Mouse (Mus musculus) embryonic facial prominence, embryonic 11.5 days (tissue): ENCODE data around the gene H2al1b. TPM values are rescaled to one million over a fixed set of nuclear protein-coding genes. Genes with fewer than 3 reads are reported as not detected.
A peak's percentile ranks its signal among the peaks of the same experiment; 100 is the strongest.
"Not testable (repeated sequence)": the region's sequence is repeated elsewhere in the genome, so short reads cannot be mapped to it uniquely, and the experiment has no call there.

ENCODE experiments used
- ATAC-seq: fragments of 200-750 bp; cut with Nextera tagmentation; replicated peaks from 2 replicates; pipeline ENCODE4 v1.8.0; 2017; ENCODE audit warnings: low read depth; ENCODE audit not compliant: insufficient number of reproducible peaks, low FRiP score, low TSS enrichment
- DNase-seq: peaks from one replicate; pipeline ENCODE4 v3.0.0-alpha.2; 2015; ENCODE audit warnings: low spot score
- H3K27ac ChIP-seq: fragments of 300-500 bp; sonication (generic); replicated peaks from 2 replicates; pipeline ENCODE4 v1.5.1; 2014; ENCODE audit warnings: mild to moderate bottlenecking, low read depth, low read length, control low read depth
- H3K27me3 ChIP-seq: fragments of 300-500 bp; sonication (generic); 2 replicates; pipeline ENCODE4 v1.6.1; 2014; ENCODE audit warnings: mild to moderate bottlenecking, low read length, moderate library complexity, mixed read lengths; ENCODE audit not compliant: control insufficient read depth, insufficient read depth
- H3K36me3 ChIP-seq: fragments of 300-500 bp; sonication (generic); replicated peaks from 2 replicates; pipeline ENCODE4 v1.6.1; 2014; ENCODE audit warnings: low read depth, mild to moderate bottlenecking, low read length, moderate library complexity, mixed read lengths; ENCODE audit not compliant: control insufficient read depth, insufficient read depth
- H3K4me1 ChIP-seq: fragments of 300-500 bp; sonication (generic); 2 replicates; pipeline ENCODE4 v1.6.1; 2014; ENCODE audit warnings: low read length, mixed read lengths; ENCODE audit not compliant: control insufficient read depth, insufficient read depth
- H3K4me2 ChIP-seq: fragments of 300-500 bp; sonication (generic); 2 replicates; pipeline ENCODE4 v1.6.1; 2014; ENCODE audit warnings: low read depth, mild to moderate bottlenecking, control low read depth, low read length, moderate library complexity
- H3K4me3 ChIP-seq: fragments of 300-500 bp; sonication (generic); 2 replicates; pipeline ENCODE4 v1.5.1; 2014; ENCODE audit warnings: low read depth, low read length, control low read depth
- H3K9ac ChIP-seq: fragments of 300-500 bp; sonication (generic); replicated peaks from 2 replicates; pipeline ENCODE4 v1.6.1; 2014; ENCODE audit warnings: mild to moderate bottlenecking, control low read depth, low read length
- H3K9me3 ChIP-seq: fragments of 300-500 bp; sonication (generic); replicated peaks from 2 replicates; pipeline ENCODE4 v1.6.1; 2016; ENCODE audit warnings: mild to moderate bottlenecking, low read length, inconsistent platforms, mixed read lengths; ENCODE audit not compliant: control insufficient read depth
- WGBS: fragments of 180-500 bp; shearing (Covaris S2); extraction: QIAGEN DNeasy Blood & Tissue Kit; methylation state at CpG from one replicate; pipeline ENCODE4 v1.1.7; 2014; 5-methylcytosine and 5-hydroxymethylcytosine counted together
- polyA plus RNA-seq: library from polyadenylated mRNA; unstranded; fragments of >200 nt; fragmentation: Nextera tagmentation; extraction: Ambion mirVana; gene quantifications from 2 replicates; pipeline ENCODE4 v1.2.1, GENCODE M21; 2014

The H2al1b gene
- polyA plus RNA-seq, 1 experiment from 2014 or later = not detected

DNA sequence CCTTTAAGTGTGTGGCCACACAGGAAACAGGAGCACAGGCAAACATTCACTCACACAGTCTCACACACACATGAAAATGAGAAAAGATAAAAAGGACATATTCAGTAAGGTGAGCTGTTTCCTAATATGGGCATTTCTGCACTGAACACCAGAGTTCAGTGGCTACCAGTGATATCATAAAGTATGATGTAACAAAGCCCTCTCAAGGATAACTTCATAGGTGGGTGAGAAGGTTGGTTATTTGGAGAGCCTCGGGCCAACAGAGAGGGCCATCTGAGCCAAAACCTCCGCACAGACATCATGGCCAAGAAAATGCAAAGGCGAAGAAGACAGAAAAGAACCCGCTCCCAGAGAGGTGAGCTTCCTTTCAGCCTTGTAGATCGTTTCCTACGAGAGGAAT lies 12.6 kb downstream of the H2al1b start, which contains the start of gene H2al1f:
TSS of gene H2al1f (plus strand) at position 301 of the 400 bp plus-strand sequence.
- not testable (repeated sequence) for H3K27ac ChIP-seq, H3K9me3 ChIP-seq, H3K36me3 ChIP-seq, H3K4me1 ChIP-seq, H3K4me3 ChIP-seq, DNase-seq, H3K4me2 ChIP-seq, H3K9ac ChIP-seq, H3K27me3 ChIP-seq, ATAC-seq
- WGBS = no CpG with 5 or more reads among the region's 6 CpGs

DNA sequence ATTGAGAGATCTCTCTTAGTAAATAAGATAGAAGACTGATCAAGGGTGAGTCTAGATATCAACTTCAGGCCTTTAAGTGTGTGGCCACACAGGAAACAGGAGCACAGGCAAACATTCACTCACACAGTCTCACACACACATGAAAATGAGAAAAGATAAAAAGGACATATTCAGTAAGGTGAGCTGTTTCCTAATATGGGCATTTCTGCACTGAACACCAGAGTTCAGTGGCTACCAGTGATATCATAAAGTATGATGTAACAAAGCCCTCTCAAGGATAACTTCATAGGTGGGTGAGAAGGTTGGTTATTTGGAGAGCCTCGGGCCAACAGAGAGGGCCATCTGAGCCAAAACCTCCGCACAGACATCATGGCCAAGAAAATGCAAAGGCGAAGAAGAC lies 15.7 kb downstream of the H2al1b start, which contains the start of gene H2al1g:
TSS of gene H2al1g (plus strand) at position 301 of the 400 bp plus-strand sequence.
- DNase-seq, ATAC-seq, H3K4me2 ChIP-seq, H3K9me3 ChIP-seq, H3K36me3 ChIP-seq, H3K4me3 ChIP-seq, H3K4me1 ChIP-seq, H3K27ac ChIP-seq, H3K27me3 ChIP-seq, H3K9ac ChIP-seq: not testable (repeated sequence)
- no CpG with 5 or more reads among the region's 3 CpGs for WGBS

DNA sequence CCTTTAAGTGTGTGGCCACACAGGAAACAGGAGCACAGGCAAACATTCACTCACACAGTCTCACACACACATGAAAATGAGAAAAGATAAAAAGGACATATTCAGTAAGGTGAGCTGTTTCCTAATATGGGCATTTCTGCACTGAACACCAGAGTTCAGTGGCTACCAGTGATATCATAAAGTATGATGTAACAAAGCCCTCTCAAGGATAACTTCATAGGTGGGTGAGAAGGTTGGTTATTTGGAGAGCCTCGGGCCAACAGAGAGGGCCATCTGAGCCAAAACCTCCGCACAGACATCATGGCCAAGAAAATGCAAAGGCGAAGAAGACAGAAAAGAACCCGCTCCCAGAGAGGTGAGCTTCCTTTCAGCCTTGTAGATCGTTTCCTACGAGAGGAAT lies 19.0 kb downstream of the H2al1b start, which contains the start of gene H2al1h:
TSS of gene H2al1h (plus strand) at position 301 of the 400 bp plus-strand sequence.
- not testable (repeated sequence) for DNase-seq, H3K4me1 ChIP-seq, H3K9ac ChIP-seq, H3K4me2 ChIP-seq, H3K4me3 ChIP-seq, H3K9me3 ChIP-seq, ATAC-seq, H3K27ac ChIP-seq, H3K27me3 ChIP-seq, H3K36me3 ChIP-seq
- WGBS = no CpG with 5 or more reads among the region's 6 CpGs

DNA sequence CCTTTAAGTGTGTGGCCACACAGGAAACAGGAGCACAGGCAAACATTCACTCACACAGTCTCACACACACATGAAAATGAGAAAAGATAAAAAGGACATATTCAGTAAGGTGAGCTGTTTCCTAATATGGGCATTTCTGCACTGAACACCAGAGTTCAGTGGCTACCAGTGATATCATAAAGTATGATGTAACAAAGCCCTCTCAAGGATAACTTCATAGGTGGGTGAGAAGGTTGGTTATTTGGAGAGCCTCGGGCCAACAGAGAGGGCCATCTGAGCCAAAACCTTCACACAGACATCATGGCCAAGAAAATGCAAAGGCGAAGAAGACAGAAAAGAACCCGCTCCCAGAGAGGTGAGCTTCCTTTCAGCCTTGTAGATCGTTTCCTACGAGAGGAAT lies 22.1 kb downstream of the H2al1b start, which contains the start of gene H2al1i:
TSS of gene H2al1i (plus strand) at position 301 of the 400 bp plus-strand sequence.
- not testable (repeated sequence) for H3K27ac ChIP-seq, H3K9me3 ChIP-seq, DNase-seq, H3K4me1 ChIP-seq, H3K36me3 ChIP-seq, H3K4me2 ChIP-seq, H3K27me3 ChIP-seq, H3K9ac ChIP-seq, H3K4me3 ChIP-seq, ATAC-seq
- 94% methylated on average over 2 of the region's 5 CpGs for WGBS

DNA sequence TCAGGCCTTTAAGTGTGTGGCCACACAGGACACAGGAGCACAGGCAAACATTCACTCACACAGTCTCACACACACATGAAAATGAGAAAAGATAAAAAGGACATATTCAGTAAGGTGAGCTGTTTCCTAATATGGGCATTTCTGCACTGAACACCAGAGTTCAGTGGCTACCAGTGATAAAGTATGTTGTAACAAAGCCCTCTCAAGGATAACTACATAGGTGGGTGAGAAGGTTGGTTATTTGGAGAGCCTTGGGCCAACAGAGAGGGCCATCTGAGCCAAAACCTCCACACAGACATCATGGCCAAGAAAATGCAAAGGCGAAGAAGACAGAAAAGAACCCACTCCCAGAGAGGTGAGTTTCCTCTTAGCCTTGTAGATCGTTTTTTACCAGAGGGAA lies 25.3 kb downstream of the H2al1b start, which contains the start of gene H2al1j:
TSS of gene H2al1j (plus strand) at position 301 of the 400 bp plus-strand sequence.
- H3K9me3 ChIP-seq, H3K27me3 ChIP-seq, H3K27ac ChIP-seq, H3K4me3 ChIP-seq, H3K36me3 ChIP-seq, H3K4me2 ChIP-seq, H3K9ac ChIP-seq, H3K4me1 ChIP-seq, ATAC-seq, DNase-seq: not testable (repeated sequence)
- WGBS = 98% methylated on average over 2 of the region's 2 CpGs

DNA sequence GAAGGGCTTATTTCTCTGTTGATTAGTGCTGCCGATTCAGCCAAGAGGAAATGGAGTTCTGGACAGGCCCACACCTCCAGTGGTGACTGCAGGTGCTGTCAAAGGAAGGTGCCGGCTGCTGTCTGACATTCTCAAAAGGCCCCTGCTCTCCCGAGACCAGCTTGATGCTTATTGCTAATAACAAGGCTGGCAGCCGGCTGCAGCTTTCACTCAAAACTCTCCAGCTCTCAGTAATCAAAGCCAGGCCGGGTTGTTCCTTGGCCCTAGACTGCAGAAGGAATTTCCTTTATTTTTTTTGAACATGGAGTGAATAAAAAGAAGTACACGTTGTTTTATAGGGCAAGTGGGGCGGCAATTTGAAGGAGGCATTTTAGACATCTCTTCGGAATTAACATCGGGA lies 43.5 kb downstream of the H2al1b start:
- whole genome bisulfite sequencing = 34% methylated on average over 9 of the region's 9 CpGs
- H3K4me2 ChIP-seq = no peak overlapping the region
- H3K27ac ChIP-seq = no peak overlapping the region
- ATAC-seq = no peak
- H3K4me1 ChIP-seq = no peaks in the 10 kb centered on the region
- no peak overlapping the region for H3K9ac ChIP-seq
- H3K4me3 ChIP-seq = no peak overlapping the region
- DNase-seq = peak; percentile 80
- H3K9me3 ChIP-seq = no peaks in the 10 kb centered on the region
- no peaks in the 10 kb centered on the region for H3K27me3 ChIP-seq
- H3K36me3 ChIP-seq = no peaks in the 10 kb centered on the region

DNA sequence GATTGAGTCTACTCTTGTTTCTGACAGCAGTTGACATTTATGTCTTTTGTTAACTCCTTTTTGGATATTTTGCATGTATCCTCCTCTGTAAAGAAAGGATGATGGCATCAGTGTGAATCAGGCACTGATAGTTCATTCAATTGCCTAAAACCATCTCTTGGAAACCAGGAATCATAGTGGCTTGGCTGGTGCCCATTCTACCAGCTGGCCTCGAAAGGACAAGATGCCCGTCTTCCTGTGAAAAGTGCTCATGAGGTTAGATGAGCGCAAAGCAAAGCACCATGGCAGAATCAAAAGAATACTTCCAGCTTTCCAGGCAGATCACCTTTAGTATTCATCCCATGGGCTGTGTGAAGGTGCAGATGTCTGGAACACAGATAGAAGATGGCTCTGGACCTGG lies 44.5 kb downstream of the H2al1b start:
- Histone ChIP-seq H3K36me3 (no peaks in the 10 kb centered on the region), H3K9me3 (no peaks in the 10 kb centered on the region), H3K4me1 (no peaks in the 10 kb centered on the region), H3K4me2 (no peak overlapping the region), H3K27me3 (no peaks in the 10 kb centered on the region), H3K4me3 (no peak overlapping the region), H3K27ac (no peak overlapping the region), H3K9ac (no peak overlapping the region)
- ATAC-seq (no peak), DNase-seq (no peak)
- WGBS = 95% methylated on average over 3 of the region's 3 CpGs
